Mouse (Mus musculus) embryonic facial prominence, embryonic 13.5 days (tissue): ENCODE measurements around the gene Ankrd34a. TPM values are rescaled to one million over a fixed set of nuclear protein-coding genes. Genes with fewer than 3 reads are reported as not detected.
"Not testable (repeated sequence)": the region's sequence is repeated elsewhere in the genome, so short reads cannot be mapped to it uniquely, and the experiment has no call there.

Experiments used
- ATAC-seq: fragments of 200-750 bp; cut with Nextera tagmentation; 2 replicates; pipeline ENCODE4 v1.8.0; 2017; ENCODE audit warnings: low read depth; ENCODE audit not compliant: insufficient number of reproducible peaks, insufficient read depth, low FRiP score, low TSS enrichment
- H3K27ac ChIP-seq: fragments of 300-500 bp; sonication (generic); 2 replicates; pipeline ENCODE4 v1.5.1; 2015; ENCODE audit warnings: moderate library complexity, mild to moderate bottlenecking, inconsistent platforms
- H3K27me3 ChIP-seq: fragments of 300-500 bp; sonication (generic); 2 replicates; pipeline ENCODE4 v1.6.1; 2015; ENCODE audit warnings: mild to moderate bottlenecking, inconsistent platforms
- H3K36me3 ChIP-seq: fragments of 300-500 bp; sonication (generic); 2 replicates; pipeline ENCODE4 v1.6.1; 2015; ENCODE audit warnings: mild to moderate bottlenecking, inconsistent platforms
- H3K4me1 ChIP-seq: fragments of 300-500 bp; sonication (generic); 2 replicates; pipeline ENCODE4 v1.6.1; 2015; ENCODE audit warnings: inconsistent platforms
- H3K4me2 ChIP-seq: fragments of 300-500 bp; sonication (generic); 2 replicates; pipeline ENCODE4 v1.6.1; 2015; ENCODE audit warnings: moderate library complexity, mild to moderate bottlenecking, inconsistent platforms
- H3K4me3 ChIP-seq: fragments of 300-500 bp; sonication (generic); 2 replicates; pipeline ENCODE4 v1.5.1; 2015; ENCODE audit warnings: mild to moderate bottlenecking, inconsistent platforms
- H3K9ac ChIP-seq: fragments of 300-500 bp; sonication (generic); 2 replicates; pipeline ENCODE4 v1.6.1; 2015; ENCODE audit warnings: mild to moderate bottlenecking, inconsistent platforms
- H3K9me3 ChIP-seq: fragments of 300-500 bp; sonication (generic); 2 replicates; pipeline ENCODE4 v1.6.1; 2016; ENCODE audit warnings: inconsistent platforms
- WGBS: fragments of 180-500 bp; shearing (Covaris S2); methylation state at CpG from one replicate; pipeline ENCODE4 v1.1.7; 2015; ENCODE audit warnings: mixed read lengths; 5-methylcytosine and 5-hydroxymethylcytosine counted together
- polyA plus RNA-seq: library from polyadenylated mRNA; unstranded; fragments of >200 nt; fragmentation: Nextera tagmentation; extraction: Ambion mirVana; gene quantifications from 2 replicates; pipeline ENCODE4 v1.2.1, GENCODE M21; 2015

The Ankrd34a gene
- polyA plus RNA-seq, 1 experiment from 2014 or later: 3.2 TPM

- H3K27me3 ChIP-seq: peaks cover 32% of the 10 kb centered on the region
- no peak overlapping the region for H3K27ac ChIP-seq
- 0 out of 2 replicates have a peak, but pooled peaks cover 4% of the 10 kb centered on the region for H3K36me3 ChIP-seq
- peaks cover 66% of the 10 kb centered on the region for H3K4me1 ChIP-seq
- 65% methylated on average over 3 of the region's 3 CpGs for WGBS
- H3K9ac ChIP-seq: 0 out of 2 replicates have a peak overlapping the region, but pooled peaks have one; percentile 80
- H3K4me2 ChIP-seq: peak overlapping the region; percentile 98; the same call in 1 of the 2 replicates
- ATAC-seq: no peak
- no peaks in the 10 kb centered on the region for H3K9me3 ChIP-seq
- H3K4me3 ChIP-seq: no peak overlapping the region
Measured at GRCm38 (mm10) chr3:96599411-96599810, 3.0 kb downstream of the Ankrd34a start.

DNA sequence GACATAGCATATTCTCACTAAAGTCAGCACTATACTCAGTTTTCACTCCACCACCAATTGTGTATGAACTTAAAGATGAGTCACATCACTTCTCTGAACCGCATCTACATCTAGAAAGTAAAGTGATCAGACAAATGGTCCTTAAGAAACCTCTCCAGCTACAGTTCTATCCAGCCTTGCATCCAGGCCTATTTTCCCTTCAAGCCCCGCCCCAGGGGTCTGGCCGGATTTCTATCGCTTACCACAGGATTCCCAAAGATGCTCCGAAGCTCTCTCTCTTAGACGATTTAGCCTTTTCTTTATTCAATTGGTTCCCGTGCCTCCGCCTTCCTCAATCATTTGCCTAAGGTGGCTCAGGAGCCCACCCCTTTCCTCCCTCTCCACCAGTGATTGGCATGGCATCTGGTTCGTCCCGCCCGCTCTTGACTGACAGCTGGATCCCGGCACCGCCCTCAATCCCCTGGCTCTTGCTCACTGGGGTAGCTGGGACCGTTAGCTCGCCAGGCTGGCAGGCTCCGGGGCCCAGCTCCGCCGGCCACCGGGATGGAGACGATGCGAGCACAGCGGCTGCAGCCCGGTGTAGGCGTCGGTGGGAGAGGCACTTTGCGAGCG, 4.3 kb downstream of the Ankrd34a start, which contains the start of gene Lix1l:
Gene Lix1l, plus strand, starts transcription at position 511 of the 612 bp plus-strand sequence.
- ATAC-seq: peak; percentile 93
- peak within 1 kb of the TSS; percentile 81 for H3K4me2 ChIP-seq
- WGBS: 1% methylated on average over 27 of the region's 27 CpGs

DNA sequence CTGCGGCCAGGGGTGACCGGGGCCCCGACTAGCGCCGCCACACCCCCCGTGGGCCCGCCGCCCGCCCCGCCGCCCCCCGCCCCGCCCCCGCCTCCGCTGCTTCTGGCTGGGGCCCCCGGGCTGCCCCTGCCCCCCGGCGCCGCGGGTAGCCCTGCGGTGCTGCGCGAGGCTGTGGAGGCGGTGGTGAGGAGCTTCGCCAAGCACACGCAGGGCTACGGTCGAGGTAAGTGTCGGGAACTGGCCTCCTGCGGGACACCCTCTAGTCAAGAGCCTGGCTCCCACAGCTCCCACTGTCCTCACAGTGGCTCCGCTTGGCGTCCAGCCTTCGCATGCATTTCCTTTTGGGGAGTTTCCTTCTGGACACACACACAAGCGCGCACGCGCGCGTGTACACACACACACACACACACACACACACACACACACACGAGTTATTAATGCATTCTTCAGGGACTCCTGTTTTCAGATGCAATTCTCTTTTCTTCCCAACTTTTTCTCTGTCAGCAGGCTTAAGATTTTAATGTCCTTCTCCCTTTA, 4.9 kb downstream of the Ankrd34a start:
- Histone ChIP-seq H3K4me3 (peak overlapping the region; percentile 70), H3K27me3 (peaks cover 16% of the 10 kb centered on the region), H3K9me3 (no peaks in the 10 kb centered on the region), H3K36me3 (0 out of 2 replicates have a peak, but pooled peaks cover 7% of the 10 kb centered on the region), H3K9ac (peak overlapping the region; percentile 88), H3K4me2 (peak overlapping the region; percentile 81), H3K4me1 (peaks cover 62% of the 10 kb centered on the region), H3K27ac (peak overlapping the region; percentile 96)
- ATAC-seq: peak; percentile 50; the same call in 1 of the 2 replicates
- WGBS: 5% methylated on average over 14 of the region's 40 CpGs

More for the DNA sequence above, 4.3 kb downstream of the Ankrd34a start, which contains the start of gene Lix1l:
- peak within 1 kb of the TSS; percentile 70 for H3K4me3 ChIP-seq
- H3K9ac ChIP-seq: peak within 1 kb of the TSS; percentile 88
- peaks cover 67% of the 10 kb centered on the region for H3K4me1 ChIP-seq
- peaks cover 21% of the 10 kb centered on the region for H3K27me3 ChIP-seq
- H3K36me3 ChIP-seq: 0 out of 2 replicates have a peak, but pooled peaks cover 4% of the 10 kb centered on the region
- no peaks in the 10 kb centered on the region for H3K9me3 ChIP-seq
- H3K27ac ChIP-seq: peak within 1 kb of the TSS; percentile 96

DNA sequence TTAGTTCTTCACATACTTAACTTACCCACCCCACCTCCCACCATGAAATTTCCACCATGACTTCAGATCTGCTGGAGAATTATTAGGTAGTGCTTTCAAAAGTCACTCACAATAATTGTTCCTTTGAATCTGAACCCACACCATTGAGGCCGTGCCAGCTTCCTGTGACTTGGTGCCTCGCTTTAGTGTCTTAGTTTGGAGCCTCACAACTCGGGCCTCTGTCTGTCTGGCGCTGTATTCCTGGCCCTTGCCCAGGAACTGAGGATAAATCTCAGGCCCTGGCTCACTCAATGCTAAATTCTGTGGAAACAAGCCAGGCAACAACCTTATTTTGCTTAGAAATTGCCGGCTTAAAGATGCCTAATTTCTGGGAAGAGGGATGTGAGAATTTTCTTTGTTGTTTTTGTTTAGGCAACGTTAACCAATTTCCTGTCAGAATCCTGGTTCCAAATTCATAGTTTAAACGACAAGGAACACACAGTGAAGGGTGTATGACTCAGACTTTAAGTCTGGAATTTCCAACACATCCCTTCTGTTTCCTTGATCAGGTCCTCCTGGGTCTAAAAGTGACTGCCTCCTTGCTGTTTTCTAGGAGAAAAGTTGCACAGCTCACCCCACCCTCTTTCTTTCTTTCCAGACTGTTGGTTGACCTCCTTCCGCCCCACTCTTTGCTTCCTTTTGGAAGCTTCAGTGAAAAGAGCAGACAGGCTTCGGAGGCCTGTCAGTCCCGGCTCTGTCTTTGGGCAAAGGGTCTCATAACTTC, 5.7 kb downstream of the Ankrd34a start:
- H3K27me3 ChIP-seq: peaks cover 8% of the 10 kb centered on the region
- 21% methylated on average over 10 of the region's 10 CpGs for WGBS
- peak overlapping the region; percentile 96 for H3K27ac ChIP-seq
- H3K4me2 ChIP-seq: peak overlapping the region; percentile 81
- no peak for ATAC-seq
- peaks cover 54% of the 10 kb centered on the region for H3K4me1 ChIP-seq
- H3K36me3 ChIP-seq: 0 out of 2 replicates have a peak, but pooled peaks cover 8% of the 10 kb centered on the region
- peak overlapping the region; percentile 88 for H3K9ac ChIP-seq
- no peaks in the 10 kb centered on the region for H3K9me3 ChIP-seq
- H3K4me3 ChIP-seq: peak overlapping the region; percentile 70

GRCm38 (mm10) chr3:96602704-96603084, 6.3 kb downstream of the Ankrd34a start:
- 42% methylated on average over 5 of the region's 5 CpGs for WGBS

GRCm38 (mm10) chr3:96603311-96603710, 6.9 kb downstream of the Ankrd34a start:
- H3K27ac ChIP-seq: peak overlapping the region; percentile 96
- peak overlapping the region; percentile 81 for H3K4me2 ChIP-seq
- H3K36me3 ChIP-seq: 0 out of 2 replicates have a peak, but pooled peaks cover 8% of the 10 kb centered on the region
- WGBS: 42% methylated on average over 5 of the region's 5 CpGs
- peaks cover 8% of the 10 kb centered on the region for H3K27me3 ChIP-seq
- no peaks in the 10 kb centered on the region for H3K9me3 ChIP-seq
- no peak for ATAC-seq
- peak overlapping the region; percentile 88 for H3K9ac ChIP-seq
- peaks cover 44% of the 10 kb centered on the region for H3K4me1 ChIP-seq
- peak overlapping the region; percentile 70 for H3K4me3 ChIP-seq

More at GRCm38 (mm10) chr3:96602704-96603084, 6.3 kb downstream of the Ankrd34a start:
- H3K36me3 ChIP-seq: 0 out of 2 replicates have a peak, but pooled peaks cover 8% of the 10 kb centered on the region
- peaks cover 48% of the 10 kb centered on the region for H3K4me1 ChIP-seq
- peak overlapping the region; percentile 96 for H3K27ac ChIP-seq
- peak overlapping the region; percentile 88 for H3K9ac ChIP-seq
- H3K4me3 ChIP-seq: peak overlapping the region; percentile 70
- peaks cover 8% of the 10 kb centered on the region for H3K27me3 ChIP-seq
- H3K4me2 ChIP-seq: peak overlapping the region; percentile 81
- ATAC-seq: no peak
- H3K9me3 ChIP-seq: no peaks in the 10 kb centered on the region

GRCm38 (mm10) chr3:96606007-96606406, 9.6 kb downstream of the Ankrd34a start:
- Histone ChIP-seq H3K36me3 (peaks cover 14% of the 10 kb centered on the region; the same call in 1 of the 2 replicates), H3K4me1 (peaks cover 27% of the 10 kb centered on the region)
- H3K4me3 ChIP-seq, H3K9me3 ChIP-seq, H3K4me2 ChIP-seq, H3K9ac ChIP-seq, H3K27me3 ChIP-seq, ATAC-seq, H3K27ac ChIP-seq: not testable (repeated sequence)
- WGBS: 89% methylated on average over 4 of the region's 4 CpGs

DNA sequence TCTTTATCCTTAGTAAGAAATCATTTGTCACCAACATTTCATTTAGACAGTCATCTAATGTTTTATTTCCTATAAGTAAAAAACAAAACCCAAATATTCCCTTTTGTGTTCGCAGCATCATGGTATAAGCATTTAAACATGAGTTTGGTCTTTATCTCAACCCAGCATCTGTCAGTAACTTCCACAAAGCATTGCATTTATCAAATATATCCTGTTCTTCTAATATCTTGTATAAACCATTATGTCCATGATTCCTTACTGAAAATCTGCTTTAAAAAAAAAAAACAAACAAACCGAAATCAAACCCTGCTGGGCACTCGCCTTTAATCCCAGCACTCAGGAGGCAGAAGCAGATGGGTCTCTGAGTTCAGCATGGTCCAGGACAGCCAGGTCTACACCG, 10.2 kb downstream of the Ankrd34a start:
- 88% methylated on average over 4 of the region's 4 CpGs for WGBS
- Histone ChIP-seq H3K4me1 (peaks cover 27% of the 10 kb centered on the region), H3K9ac (no peak overlapping the region), H3K9me3 (no peaks in the 10 kb centered on the region), H3K27me3 (no peaks in the 10 kb centered on the region), H3K27ac (no peak overlapping the region), H3K4me2 (no peak overlapping the region), H3K4me3 (no peak overlapping the region), H3K36me3 (peaks cover 14% of the 10 kb centered on the region; the same call in 1 of the 2 replicates)
- ATAC-seq: no peak

GRCm38 (mm10) chr3:96617941-96618340, 21.5 kb downstream of the Ankrd34a start:
- Histone ChIP-seq H3K9ac (no peak overlapping the region), H3K4me3 (no peak overlapping the region), H3K36me3 (peaks cover 70% of the 10 kb centered on the region), H3K27me3 (no peaks in the 10 kb centered on the region), H3K4me1 (peaks cover 6% of the 10 kb centered on the region; the same call in 1 of the 2 replicates), H3K4me2 (no peak overlapping the region), H3K27ac (no peak overlapping the region), H3K9me3 (no peaks in the 10 kb centered on the region)
- whole genome bisulfite sequencing: 48% methylated on average over 3 of the region's 3 CpGs
- ATAC-seq: no peak

- H3K36me3 ChIP-seq: peaks cover 64% of the 10 kb centered on the region
- WGBS: 89% methylated on average over 4 of the region's 4 CpGs
- no peak overlapping the region for H3K9ac ChIP-seq
- no peak overlapping the region for H3K4me2 ChIP-seq
- no peaks in the 10 kb centered on the region for H3K27me3 ChIP-seq
- no peaks in the 10 kb centered on the region for H3K9me3 ChIP-seq
- no peaks in the 10 kb centered on the region for H3K4me1 ChIP-seq
- no peak for ATAC-seq
- H3K4me3 ChIP-seq: no peak overlapping the region
- no peak overlapping the region for H3K27ac ChIP-seq
Measured at GRCm38 (mm10) chr3:96623201-96623600, 26.8 kb downstream of the Ankrd34a start.
